Mouse (Mus musculus) ovary, postnatal 10 days (tissue): ENCODE data around the gene Gsdma.

Experiments used
- DNase-seq: peaks from one replicate; pipeline ENCODE4 v3.0.0; 2022; ENCODE audit warnings: low spot score

The Gsdma gene

GRCm38 (mm10) chr11:98681186-98681585 lies 17.0 kb downstream of the Gsdma start:
- DNase-seq: no peak

- peak; percentile 100 for DNase-seq
These were observed 17.9 kb downstream of the Gsdma start, which contains the start of gene Psmd3 for GRCm38 (mm10) chr11:98681786-98682745. Gene Psmd3 (plus strand): TSS chr11:98682554.

- no peak for DNase-seq
These were observed 18.7 kb downstream of the Gsdma start for GRCm38 (mm10) chr11:98682811-98683210.

GRCm38 (mm10) chr11:98685642-98686041 lies 21.5 kb downstream of the Gsdma start:
- DNase-seq: no peak

- DNase-seq: no peak
These were observed 22.8 kb downstream of the Gsdma start for GRCm38 (mm10) chr11:98686976-98687375.

GRCm38 (mm10) chr11:98688009-98688408 lies 23.9 kb downstream of the Gsdma start:
- DNase-seq: no peak

- DNase-seq: no peak
These were observed 29.1 kb downstream of the Gsdma start for GRCm38 (mm10) chr11:98693201-98693600.

- DNase-seq: no peak
These were observed 29.6 kb downstream of the Gsdma start for GRCm38 (mm10) chr11:98693746-98694145.

- no peak for DNase-seq
These were observed 30.1 kb downstream of the Gsdma start for GRCm38 (mm10) chr11:98694301-98694700.

GRCm38 (mm10) chr11:98695408-98695807 lies 31.3 kb downstream of the Gsdma start:
- no peak for DNase-seq

GRCm38 (mm10) chr11:98696454-98697216 lies 32.5 kb downstream of the Gsdma start:
- no peak for DNase-seq

GRCm38 (mm10) chr11:98697225-98697624 lies 33.1 kb downstream of the Gsdma start:
- no peak for DNase-seq

- DNase-seq: no peak
These were observed 34.9 kb downstream of the Gsdma start for GRCm38 (mm10) chr11:98698849-98699640.

GRCm38 (mm10) chr11:98699911-98700310 lies 35.8 kb downstream of the Gsdma start:
- DNase-seq: peak; percentile 68

- no peak for DNase-seq
These were observed 37.1 kb downstream of the Gsdma start, which contains the start of gene Csf3 for GRCm38 (mm10) chr11:98701213-98701670. Gene Csf3 (plus strand): TSS chr11:98701263.

GRCm38 (mm10) chr11:98702323-98702722 lies 38.2 kb downstream of the Gsdma start:
- DNase-seq: no peak

- no peak for DNase-seq
These were observed 40.9 kb downstream of the Gsdma start for GRCm38 (mm10) chr11:98705021-98705420.

GRCm38 (mm10) chr11:98707401-98708281 lies 43.5 kb downstream of the Gsdma start:
- DNase-seq: no peak

- DNase-seq: no peak
These were observed 44.3 kb downstream of the Gsdma start for GRCm38 (mm10) chr11:98708282-98708956.
